Mouse (Mus musculus) G1E (cell line): Measurements from ENCODE around the gene Plekhb1.

Experiments
- CTCF ChIP-seq: IDR thresholded peaks from 2 replicates; pipeline ENCODE4 v1.5.1; 2012; ENCODE audit warnings: low read depth, low read length, inconsistent platforms, mixed read lengths
- GATA1 ChIP-seq: IDR thresholded peaks from 2 replicates; pipeline ENCODE4 v1.6.1; 2012; ENCODE audit warnings: borderline replicate concordance, low read length, inconsistent platforms, mixed read lengths
- POLR2AphosphoS5 ChIP-seq: IDR thresholded peaks from 2 replicates; pipeline ENCODE4 v1.6.1; 2012; ENCODE audit warnings: low read depth, low read length, inconsistent platforms; ENCODE audit not compliant: insufficient replicate concordance
- TAL1 ChIP-seq: conservative IDR thresholded peaks from 2 replicates; pipeline ENCODE4 v1.6.1; 2012; ENCODE audit warnings: low read depth, low read length, inconsistent platforms, mixed read lengths

DNA sequence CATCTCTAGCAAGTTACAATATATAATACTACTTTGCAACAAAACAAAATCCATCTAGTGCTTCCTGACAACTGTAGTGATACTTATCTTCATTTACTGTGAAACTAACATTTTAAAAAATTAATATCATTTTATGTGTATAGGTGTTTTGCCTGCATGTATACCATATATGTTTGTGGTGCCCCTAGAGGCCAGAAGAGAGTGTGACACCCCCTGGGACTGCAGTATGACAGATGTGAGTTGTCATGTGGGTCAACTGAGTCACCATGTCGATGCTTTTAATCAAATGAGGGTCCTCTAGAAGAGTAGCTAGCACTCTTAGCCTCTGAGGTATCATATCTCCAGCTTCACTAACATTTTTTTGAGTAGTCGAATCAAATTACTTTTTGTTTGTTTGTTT, 39.9 kb downstream of the Plekhb1 start:
- TF ChIP-seq CTCF: peak; percentile 49
- no peak for TF ChIP-seq POLR2AphosphoS5
- no peak for TF ChIP-seq GATA1
- no peak for TF ChIP-seq TAL1
